Mouse (Mus musculus) right cerebral cortex, postnatal 36 days (tissue): ENCODE data around the gene Fam83c.
A peak's percentile ranks its signal among the peaks of the same experiment; 100 is the strongest.

Experiments
- DNase-seq, 2 experiments: peaks; one replicate each; pipeline ENCODE4 v3.0.0; 2022; ENCODE audit warnings: low spot score in 2 of 2, mixed read lengths in 1 of 2

Gene Fam83c

GRCm38 (mm10) chr2:155794674-155795445 lies 39.8 kb downstream of the Fam83c start:
- no peak for DNase-seq

- no peak for DNase-seq
These were observed 41.8 kb downstream of the Fam83c start for GRCm38 (mm10) chr2:155792899-155793298.

GRCm38 (mm10) chr2:155787949-155788931 lies 46.4 kb downstream of the Fam83c start:
- DNase-seq = no peak

- DNase-seq = no peak
These were observed 47.7 kb downstream of the Fam83c start for GRCm38 (mm10) chr2:155786905-155787304.

- DNase-seq = peak; percentile 57 to 64
These were observed 50.1 kb downstream of the Fam83c start for GRCm38 (mm10) chr2:155784534-155784933.

GRCm38 (mm10) chr2:155779506-155779905 lies 55.1 kb downstream of the Fam83c start:
- DNase-seq = no peak

GRCm38 (mm10) chr2:155779066-155779465 lies 55.6 kb downstream of the Fam83c start:
- no peak for DNase-seq

GRCm38 (mm10) chr2:155778004-155778403 lies 56.6 kb downstream of the Fam83c start:
- DNase-seq = no peak

GRCm38 (mm10) chr2:155777688-155777985 lies 57.0 kb downstream of the Fam83c start:
- DNase-seq = no peak
